Comparison of ENCODE assay signal across 15 mouse cellular contexts in genomic region chr3:108425624-108426018, GRCm38 (mm10). TPM values are rescaled to one million over a fixed set of nuclear protein-coding genes. Genes with fewer than 3 reads are reported as not detected.
DNase-seq lines count a peak whose midpoint lies in the region; ATAC-seq and TF ChIP-seq lines count a peak whose summit lies in the region.
"Had no signal": no experiment of that assay in that cellular context is flagged by ENCODE, and none has a peak within 500 bp of the region (broad histone marks: within the 10 kb centered on the region; RNA-seq: fewer than 3 reads in every experiment).

No protein-coding gene starts in this region.

- H3K4me3 ChIP-seq in forebrain, embryonic 12.5 days (replicated peaks), result no peak overlapping the region
- no peak overlapping the region for H3K4me3 ChIP-seq in forebrain, postnatal 0 days (ENCODE audit: low read depth, low read length)
- H3K4me3 ChIP-seq in embryonic facial prominence, embryonic 12.5 days, result no peak overlapping the region
- H3K4me3 ChIP-seq in hindbrain, embryonic 14.5 days (replicated peaks; ENCODE audit: low read length), result no peak overlapping the region
- no peak overlapping the region for H3K4me3 ChIP-seq in neural tube, embryonic 14.5 days (ENCODE audit: low read depth, low read length)
- H3K4me3 ChIP-seq: gastrocnemius, adult 2 months had no signal

- peak overlapping the region; percentile 71 for H3K27ac ChIP-seq in forebrain, embryonic 12.5 days
- no peak overlapping the region for H3K27ac ChIP-seq in forebrain, postnatal 0 days (ENCODE audit: low read depth, low read length)
- H3K27ac ChIP-seq in embryonic facial prominence, embryonic 12.5 days, result 0 out of 2 replicates have a peak overlapping the region, but pooled peaks have one; percentile 23
- peak overlapping the region; percentile 72 for H3K27ac ChIP-seq in hindbrain, embryonic 14.5 days
- peak overlapping the region; percentile 57 for H3K27ac ChIP-seq in neural tube, embryonic 14.5 days (ENCODE audit: low read depth, low read length)
- H3K27ac ChIP-seq: gastrocnemius, adult 2 months had no signal

- no peak for DNase-seq in forebrain, postnatal 0 days
- no peak for DNase-seq in hindbrain, embryonic 14.5 days (ENCODE audit: low spot score)
- DNase-seq in right cerebral cortex, adult 2 months (ENCODE audit: low spot score in 2 of 2), result no peak
- no peak for DNase-seq in layer of hippocampus, adult 9-11 months
- DNase-seq: cerebellum, adult 18-20 months; gastrocnemius, adult 2 months; heart, postnatal 4 days; kidney, adult 8-10 months; lung, embryonic 14.5 days had no signal

- no peak for ATAC-seq in forebrain, embryonic 12.5 days (ENCODE audit: low FRiP score)
- no peak for ATAC-seq in forebrain, postnatal 0 days
- no peak for ATAC-seq in embryonic facial prominence, embryonic 12.5 days (ENCODE audit: insufficient number of reproducible peaks, insufficient read depth, low FRiP score, low TSS enrichment)
- no peak for ATAC-seq in hindbrain, embryonic 14.5 days (ENCODE audit: low FRiP score)
- ATAC-seq in neural tube, embryonic 14.5 days (ENCODE audit: low read depth), result no peak
- ATAC-seq in erythroid progenitor cell, adult 5-6 weeks (replicated peaks; ENCODE audit: low FRiP score, poor library complexity, severe bottlenecking), result no peak

- 70% methylated on average over 6 of the region's 6 CpGs for WGBS in forebrain, embryonic 12.5 days
- WGBS in forebrain, postnatal 0 days, result 62% methylated on average over 6 of the region's 6 CpGs
- WGBS in embryonic facial prominence, embryonic 12.5 days, result 86% methylated on average over 6 of the region's 6 CpGs
- 59% methylated on average over 6 of the region's 6 CpGs for WGBS in hindbrain, embryonic 14.5 days
- 70% methylated on average over 6 of the region's 6 CpGs for WGBS in neural tube, embryonic 14.5 days

- no peak overlapping the region for H3K4me2 ChIP-seq in forebrain, embryonic 12.5 days
- H3K4me2 ChIP-seq in forebrain, postnatal 0 days (ENCODE audit: low read depth), result no peak overlapping the region
- no peak overlapping the region for H3K4me2 ChIP-seq in embryonic facial prominence, embryonic 12.5 days (replicated peaks)
- H3K4me2 ChIP-seq in hindbrain, embryonic 14.5 days (replicated peaks), result no peak overlapping the region
- no peak overlapping the region for H3K4me2 ChIP-seq in neural tube, embryonic 14.5 days (ENCODE audit: low read depth, low read length)
- H3K4me2 ChIP-seq: heart, embryonic 11.5 days; lung, embryonic 14.5 days had no signal

- peaks cover 58% of the 10 kb centered on the region for H3K36me3 ChIP-seq in forebrain, embryonic 12.5 days (replicated peaks)
- peaks cover 55% of the 10 kb centered on the region for H3K36me3 ChIP-seq in forebrain, postnatal 0 days (ENCODE audit: insufficient read depth)
- H3K36me3 ChIP-seq in embryonic facial prominence, embryonic 12.5 days, result peaks cover 55% of the 10 kb centered on the region
- peaks cover 54% of the 10 kb centered on the region for H3K36me3 ChIP-seq in hindbrain, embryonic 14.5 days (replicated peaks; ENCODE audit: control insufficient read depth, insufficient read depth)
- H3K36me3 ChIP-seq in neural tube, embryonic 14.5 days (ENCODE audit: control insufficient read depth, insufficient read depth, low read length), result peaks cover 45% of the 10 kb centered on the region

- no peaks in the 10 kb centered on the region for H3K9me3 ChIP-seq in forebrain, embryonic 12.5 days
- no peaks in the 10 kb centered on the region for H3K9me3 ChIP-seq in forebrain, postnatal 0 days (ENCODE audit: low read length)
- no peaks in the 10 kb centered on the region for H3K9me3 ChIP-seq in embryonic facial prominence, embryonic 12.5 days
- H3K9me3 ChIP-seq in hindbrain, embryonic 14.5 days (ENCODE audit: control insufficient read depth, low read length), result no peaks in the 10 kb centered on the region
- no peaks in the 10 kb centered on the region for H3K9me3 ChIP-seq in neural tube, embryonic 14.5 days (ENCODE audit: control insufficient read depth, low read length)

- H3K9ac ChIP-seq in forebrain, embryonic 12.5 days, result no peak overlapping the region; the same call in 1 of the 2 replicates
- H3K9ac ChIP-seq in forebrain, postnatal 0 days, result no peak overlapping the region
- H3K9ac ChIP-seq in embryonic facial prominence, embryonic 12.5 days, result no peak overlapping the region
- H3K9ac ChIP-seq in hindbrain, embryonic 14.5 days, result no peak overlapping the region
- H3K9ac ChIP-seq in neural tube, embryonic 14.5 days (replicated peaks; ENCODE audit: low read depth, low read length), result no peak overlapping the region
- H3K9ac ChIP-seq: lung, embryonic 14.5 days had no signal

- no peak for TF ChIP-seq CTCF in forebrain, postnatal 0 days (IDR thresholded peaks at IDR 0.05; ENCODE audit: low read depth)

- H3K27me3 ChIP-seq in forebrain, embryonic 12.5 days, result no peaks in the 10 kb centered on the region
- no peaks in the 10 kb centered on the region for H3K27me3 ChIP-seq in forebrain, postnatal 0 days (ENCODE audit: insufficient read depth, low read length)
- no peaks in the 10 kb centered on the region for H3K27me3 ChIP-seq in embryonic facial prominence, embryonic 12.5 days
- H3K27me3 ChIP-seq in hindbrain, embryonic 14.5 days (ENCODE audit: control insufficient read depth, insufficient read depth, low read length), result no peaks in the 10 kb centered on the region
- no peaks in the 10 kb centered on the region for H3K27me3 ChIP-seq in neural tube, embryonic 14.5 days (ENCODE audit: control insufficient read depth, insufficient read depth, low read length)

- H3K4me1 ChIP-seq in forebrain, embryonic 12.5 days, result peaks cover 46% of the 10 kb centered on the region
- peaks cover 14% of the 10 kb centered on the region for H3K4me1 ChIP-seq in forebrain, postnatal 0 days (ENCODE audit: insufficient read depth)
- peaks cover 13% of the 10 kb centered on the region for H3K4me1 ChIP-seq in embryonic facial prominence, embryonic 12.5 days
- peaks cover 34% of the 10 kb centered on the region for H3K4me1 ChIP-seq in hindbrain, embryonic 14.5 days (replicated peaks; ENCODE audit: control insufficient read depth, insufficient read depth, low read length)
- peaks cover 22% of the 10 kb centered on the region for H3K4me1 ChIP-seq in neural tube, embryonic 14.5 days (ENCODE audit: control insufficient read depth, insufficient read depth, low read length)

RNA-seq across cellular contexts. Expression of gene Celsr2, which starts 10.3 kb away (rescaled TPM):
- polyA plus RNA-seq in forebrain, embryonic 12.5 days (2016; fragmentation: Nextera tagmentation; extraction: Ambion mirVana), result 60.4 and 61.3 TPM in 2 replicates
- total RNA-seq in forebrain, postnatal 0 days (2014; rRNA removed), result 39.0 and 51.4 TPM in 2 replicates
- polyA plus RNA-seq in forebrain, postnatal 0 days (2015; fragmentation: Nextera tagmentation; extraction: Ambion mirVana), result 14.4 and 24.5 TPM in 2 replicates
- polyA plus RNA-seq in embryonic facial prominence, embryonic 12.5 days (2016; fragmentation: Nextera tagmentation; extraction: Ambion mirVana), result 9.5 and 11.0 TPM in 2 replicates
- 39.4 and 49.7 TPM in 2 replicates for polyA plus RNA-seq in hindbrain, embryonic 14.5 days (2014; fragmentation: Nextera tagmentation; extraction: Ambion mirVana)
- 50.4 and 56.7 TPM in 2 replicates for polyA plus RNA-seq in neural tube, embryonic 14.5 days (2014; fragmentation: Nextera tagmentation; extraction: Ambion mirVana)
- total RNA-seq in erythroid progenitor cell, adult 5-6 weeks (2015; ENCODE audit: low replicate concordance), result 0.84 and 1.1 TPM in 2 replicates
- 1.0 TPM in 1 of 2 replicates, not detected in the other for total RNA-seq in erythroid progenitor cell, adult 5-6 weeks (2017; ENCODE audit: low replicate concordance)

RNA-seq across cellular contexts. Expression of gene Sars, which starts 19.4 kb away (rescaled TPM):
- 186 and 205 TPM in 2 replicates for polyA plus RNA-seq in forebrain, embryonic 12.5 days (2016; fragmentation: Nextera tagmentation; extraction: Ambion mirVana)
- 196 and 202 TPM in 2 replicates for total RNA-seq in forebrain, postnatal 0 days (2014; rRNA removed)
- polyA plus RNA-seq in forebrain, postnatal 0 days (2015; fragmentation: Nextera tagmentation; extraction: Ambion mirVana), result 220 and 223 TPM in 2 replicates
- 125 and 127 TPM in 2 replicates for polyA plus RNA-seq in embryonic facial prominence, embryonic 12.5 days (2016; fragmentation: Nextera tagmentation; extraction: Ambion mirVana)
- polyA plus RNA-seq in hindbrain, embryonic 14.5 days (2014; fragmentation: Nextera tagmentation; extraction: Ambion mirVana), result 207 and 222 TPM in 2 replicates
- polyA plus RNA-seq in neural tube, embryonic 14.5 days (2014; fragmentation: Nextera tagmentation; extraction: Ambion mirVana), result 223 and 244 TPM in 2 replicates
- 27.4 and 30.6 TPM in 2 replicates for total RNA-seq in erythroid progenitor cell, adult 5-6 weeks (2015; ENCODE audit: low replicate concordance)
- 107 and 211 TPM in 2 replicates for total RNA-seq in erythroid progenitor cell, adult 5-6 weeks (2017; ENCODE audit: low replicate concordance)

RNA-seq across cellular contexts. Expression of gene Psrc1, which starts 42.0 kb away (rescaled TPM):
- 82.6 and 83.1 TPM in 2 replicates for polyA plus RNA-seq in forebrain, embryonic 12.5 days (2016; fragmentation: Nextera tagmentation; extraction: Ambion mirVana)
- total RNA-seq in forebrain, postnatal 0 days (2014; rRNA removed), result 9.5 and 10.5 TPM in 2 replicates
- polyA plus RNA-seq in forebrain, postnatal 0 days (2015; fragmentation: Nextera tagmentation; extraction: Ambion mirVana), result 6.5 and 7.0 TPM in 2 replicates
- polyA plus RNA-seq in embryonic facial prominence, embryonic 12.5 days (2016; fragmentation: Nextera tagmentation; extraction: Ambion mirVana), result 73.4 and 78.1 TPM in 2 replicates
- 5.6 and 9.6 TPM in 2 replicates for polyA plus RNA-seq in hindbrain, embryonic 14.5 days (2014; fragmentation: Nextera tagmentation; extraction: Ambion mirVana)
- 3.2 and 3.5 TPM in 2 replicates for polyA plus RNA-seq in neural tube, embryonic 14.5 days (2014; fragmentation: Nextera tagmentation; extraction: Ambion mirVana)
- total RNA-seq in erythroid progenitor cell, adult 5-6 weeks (2015; ENCODE audit: low replicate concordance), result 42.2 and 46.9 TPM in 2 replicates
- 58.9 and 59.7 TPM in 2 replicates for total RNA-seq in erythroid progenitor cell, adult 5-6 weeks (2017; ENCODE audit: low replicate concordance)
- total RNA-seq: gastrocnemius, adult 2 months; liver, adult 2 months had no signal
